Mouse (Mus musculus): Measurements from ENCODE around the gene Ccdc33. TPM values are rescaled to one million over a fixed set of nuclear protein-coding genes. Genes with fewer than 3 reads are reported as not detected.

Gene Ccdc33
- polyA plus RNA-seq, 1 experiment from 2014 or later, result not detected

- peaks cover 45% of the 10 kb centered on the region for H3K27me3 ChIP-seq
- peaks cover 30% of the 10 kb centered on the region for H3K4me1 ChIP-seq (replicated peaks)
- WGBS, result 10% methylated on average over 3 of the region's 3 CpGs
- H3K4me3 ChIP-seq, result no peak within 1 kb of the TSS
- no peaks in the 10 kb centered on the region for H3K36me3 ChIP-seq
- no peaks in the 10 kb centered on the region for H3K9me3 ChIP-seq (replicated peaks)
- H3K9ac ChIP-seq, result no peak within 1 kb of the TSS
- H3K27ac ChIP-seq, result no peak within 1 kb of the TSS
- ATAC-seq (replicated peaks; ENCODE audit: insufficient number of reproducible peaks, insufficient read depth, low FRiP score, low read depth), result peak; percentile 37; the same call in 1 of the 2 replicates
- no peak within 1 kb of the TSS for H3K4me2 ChIP-seq
These were observed 55.1 kb downstream of the Ccdc33 start, which contains the start of gene Stra6 for GRCm38 (mm10) chr9:58063531-58063930. Gene Stra6, plus strand, starts transcription at chr9:58063788.

- 7% methylated on average over 23 of the region's 23 CpGs for WGBS
- Histone ChIP-seq H3K4me1 (replicated peaks) (peaks cover 15% of the 10 kb centered on the region), H3K27ac (no peak overlapping the region), H3K4me2 (no peak overlapping the region), H3K4me3 (no peak overlapping the region), H3K36me3 (no peaks in the 10 kb centered on the region), H3K9ac (no peak overlapping the region), H3K9me3 (replicated peaks) (no peaks in the 10 kb centered on the region), H3K27me3 (peaks cover 54% of the 10 kb centered on the region)
- ATAC-seq (replicated peaks; ENCODE audit: insufficient number of reproducible peaks, insufficient read depth, low FRiP score, low read depth), result no peak
These were observed 57.7 kb downstream of the Ccdc33 start for GRCm38 (mm10) chr9:58060677-58061667.

- ATAC-seq (replicated peaks; ENCODE audit: insufficient number of reproducible peaks, insufficient read depth, low FRiP score, low read depth), result no peak
- Histone ChIP-seq H3K9me3 (replicated peaks) (no peaks in the 10 kb centered on the region), H3K4me3 (no peak overlapping the region), H3K27me3 (peaks cover 54% of the 10 kb centered on the region), H3K27ac (no peak overlapping the region), H3K36me3 (no peaks in the 10 kb centered on the region), H3K9ac (no peak overlapping the region), H3K4me1 (replicated peaks) (peaks cover 15% of the 10 kb centered on the region), H3K4me2 (no peak overlapping the region)
- WGBS, result 34% methylated on average over 1 of the region's 1 CpGs
These were observed 58.7 kb downstream of the Ccdc33 start for GRCm38 (mm10) chr9:58059920-58060319.

GRCm38 (mm10) chr9:58055666-58056065 lies 63.0 kb downstream of the Ccdc33 start:
- Histone ChIP-seq H3K4me3 (no peak overlapping the region), H3K27me3 (peaks cover 32% of the 10 kb centered on the region), H3K36me3 (no peaks in the 10 kb centered on the region), H3K27ac (no peak overlapping the region), H3K4me2 (no peak overlapping the region), H3K9ac (no peak overlapping the region), H3K9me3 (replicated peaks) (no peaks in the 10 kb centered on the region), H3K4me1 (replicated peaks) (peaks cover 3% of the 10 kb centered on the region; the same call in 1 of the 2 replicates)
- WGBS, result 55% methylated on average over 5 of the region's 5 CpGs
- no peak for ATAC-seq (replicated peaks; ENCODE audit: insufficient number of reproducible peaks, insufficient read depth, low FRiP score, low read depth)

- peaks cover 36% of the 10 kb centered on the region for H3K27me3 ChIP-seq
- peaks cover 6% of the 10 kb centered on the region; the same call in 1 of the 2 replicates for H3K4me1 ChIP-seq (replicated peaks)
- no peak overlapping the region for H3K4me2 ChIP-seq
- H3K36me3 ChIP-seq, result no peaks in the 10 kb centered on the region
- WGBS, result 95% methylated on average over 1 of the region's 1 CpGs
- no peak overlapping the region for H3K4me3 ChIP-seq
- H3K9ac ChIP-seq, result no peak overlapping the region
- no peak for ATAC-seq (replicated peaks; ENCODE audit: insufficient number of reproducible peaks, insufficient read depth, low FRiP score, low read depth)
- no peak overlapping the region for H3K27ac ChIP-seq
- H3K9me3 ChIP-seq (replicated peaks), result no peaks in the 10 kb centered on the region
These were observed 64.6 kb downstream of the Ccdc33 start for GRCm38 (mm10) chr9:58054032-58054431.

- Histone ChIP-seq H3K36me3 (no peaks in the 10 kb centered on the region), H3K4me1 (replicated peaks) (peaks cover 8% of the 10 kb centered on the region), H3K9me3 (replicated peaks) (no peaks in the 10 kb centered on the region), H3K9ac (no peak overlapping the region), H3K4me2 (no peak overlapping the region), H3K27me3 (peaks cover 36% of the 10 kb centered on the region), H3K27ac (no peak overlapping the region), H3K4me3 (no peak overlapping the region)
- WGBS, result 54% methylated on average over 3 of the region's 3 CpGs
- no peak for ATAC-seq (replicated peaks; ENCODE audit: insufficient number of reproducible peaks, insufficient read depth, low FRiP score, low read depth)
These were observed 65.1 kb downstream of the Ccdc33 start for GRCm38 (mm10) chr9:58053544-58053943.

- WGBS, result 19% methylated on average over 3 of the region's 3 CpGs
- no peak for ATAC-seq (replicated peaks; ENCODE audit: insufficient number of reproducible peaks, insufficient read depth, low FRiP score, low read depth)
These were observed 65.5 kb downstream of the Ccdc33 start for GRCm38 (mm10) chr9:58053102-58053501.

GRCm38 (mm10) chr9:58051937-58052336 lies 66.7 kb downstream of the Ccdc33 start:
- Histone ChIP-seq H3K9ac (no peak overlapping the region), H3K27ac (no peak overlapping the region), H3K36me3 (no peaks in the 10 kb centered on the region), H3K9me3 (replicated peaks) (no peaks in the 10 kb centered on the region), H3K27me3 (peaks cover 27% of the 10 kb centered on the region), H3K4me1 (replicated peaks) (peaks cover 16% of the 10 kb centered on the region), H3K4me2 (no peak overlapping the region), H3K4me3 (no peak overlapping the region)
- ATAC-seq (replicated peaks; ENCODE audit: insufficient number of reproducible peaks, insufficient read depth, low FRiP score, low read depth), result no peak
- WGBS, result 39% methylated on average over 5 of the region's 5 CpGs

More at GRCm38 (mm10) chr9:58053102-58053501, 65.5 kb downstream of the Ccdc33 start:
- Histone ChIP-seq H3K9ac (no peak overlapping the region), H3K4me2 (no peak overlapping the region), H3K4me1 (replicated peaks) (peaks cover 13% of the 10 kb centered on the region), H3K27me3 (peaks cover 35% of the 10 kb centered on the region), H3K4me3 (no peak overlapping the region), H3K36me3 (no peaks in the 10 kb centered on the region), H3K27ac (no peak overlapping the region), H3K9me3 (replicated peaks) (no peaks in the 10 kb centered on the region)

GRCm38 (mm10) chr9:58049861-58050260 lies 68.8 kb downstream of the Ccdc33 start:
- H3K27me3 ChIP-seq, result peaks cover 23% of the 10 kb centered on the region
- H3K27ac ChIP-seq, result no peak overlapping the region
- WGBS, result 60% methylated on average over 7 of the region's 7 CpGs
- H3K4me2 ChIP-seq, result no peak overlapping the region
- H3K4me1 ChIP-seq (replicated peaks), result peaks cover 16% of the 10 kb centered on the region
- no peak for ATAC-seq (replicated peaks; ENCODE audit: insufficient number of reproducible peaks, insufficient read depth, low FRiP score, low read depth)
- no peaks in the 10 kb centered on the region for H3K9me3 ChIP-seq (replicated peaks)
- no peak overlapping the region for H3K9ac ChIP-seq
- no peak overlapping the region for H3K4me3 ChIP-seq
- no peaks in the 10 kb centered on the region for H3K36me3 ChIP-seq

GRCm38 (mm10) chr9:58049186-58049585 lies 69.4 kb downstream of the Ccdc33 start:
- WGBS, result 56% methylated on average over 6 of the region's 6 CpGs
- peaks cover 19% of the 10 kb centered on the region for H3K27me3 ChIP-seq
- no peak overlapping the region for H3K27ac ChIP-seq
- H3K9me3 ChIP-seq (replicated peaks), result no peaks in the 10 kb centered on the region
- no peak overlapping the region for H3K4me2 ChIP-seq
- ATAC-seq (replicated peaks; ENCODE audit: insufficient number of reproducible peaks, insufficient read depth, low FRiP score, low read depth), result no peak
- no peaks in the 10 kb centered on the region for H3K36me3 ChIP-seq
- no peak overlapping the region for H3K9ac ChIP-seq
- H3K4me1 ChIP-seq (replicated peaks), result peaks cover 16% of the 10 kb centered on the region
- H3K4me3 ChIP-seq, result no peak overlapping the region

- WGBS, result 12% methylated on average over 6 of the region's 6 CpGs
- H3K4me1 ChIP-seq (replicated peaks), result peaks cover 16% of the 10 kb centered on the region
- ATAC-seq (replicated peaks; ENCODE audit: insufficient number of reproducible peaks, insufficient read depth, low FRiP score, low read depth), result no peak
- no peak overlapping the region for H3K4me3 ChIP-seq
- H3K9me3 ChIP-seq (replicated peaks), result no peaks in the 10 kb centered on the region
- no peak overlapping the region for H3K27ac ChIP-seq
- no peak overlapping the region for H3K4me2 ChIP-seq
- H3K36me3 ChIP-seq, result no peaks in the 10 kb centered on the region
- H3K27me3 ChIP-seq, result peaks cover 17% of the 10 kb centered on the region
- no peak overlapping the region for H3K9ac ChIP-seq
These were observed 70.0 kb downstream of the Ccdc33 start for GRCm38 (mm10) chr9:58048621-58049020.
